Mouse (Mus musculus): ENCODE data around the gene 9630041A04Rik.

The 9630041A04Rik gene

GRCm38 (mm10) chr9:101861596-101862471 lies at the start of gene 9630041A04Rik:
9630041A04Rik (plus strand) TSS chr9:101861841.
- DNase-seq (ENCODE audit: low spot score in 2 of 2) = no peak

DNA sequence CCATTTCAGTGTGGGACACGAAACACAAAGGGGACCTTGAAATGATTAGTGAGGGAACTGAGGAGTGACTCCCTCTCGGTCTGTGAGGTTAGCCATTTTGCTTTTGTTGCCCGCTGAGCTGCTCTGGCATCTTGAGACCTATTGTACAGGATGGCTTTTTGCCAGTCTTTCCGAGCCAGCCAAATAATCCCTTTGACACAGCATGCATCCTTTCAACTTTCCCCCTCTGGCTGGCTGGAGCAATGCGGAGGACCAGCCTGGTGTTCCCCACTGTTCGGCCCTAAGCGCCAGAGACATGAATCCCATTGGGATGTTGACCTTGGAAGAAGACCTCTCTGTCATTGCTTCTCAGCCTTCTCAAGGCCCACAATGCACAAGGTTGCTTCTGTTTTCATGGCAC lies 37.7 kb upstream of the 9630041A04Rik start:
- no peak for DNase-seq (ENCODE audit: low spot score in 2 of 2)

DNA sequence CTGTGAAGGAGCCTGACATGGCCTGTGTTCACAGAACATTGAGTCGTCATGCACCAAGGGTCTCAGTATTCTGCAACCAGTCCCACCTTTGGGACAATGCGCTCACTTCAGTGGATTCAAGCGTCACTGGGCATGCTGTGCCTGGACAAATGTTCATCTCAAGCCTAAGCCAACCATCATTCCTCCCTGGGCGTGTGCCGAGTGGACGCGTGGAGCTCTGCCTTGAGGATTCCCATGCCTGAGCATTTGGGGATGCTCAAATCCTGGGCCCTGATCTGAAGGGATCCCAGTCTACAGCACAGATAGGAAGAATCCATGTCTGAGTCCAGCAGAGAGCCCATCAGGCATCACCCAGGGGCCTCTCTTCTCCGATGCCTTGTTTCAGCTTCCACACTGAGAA lies 36.0 kb upstream of the 9630041A04Rik start:
- DNase-seq (ENCODE audit: low spot score in 2 of 2) = no peak

DNA sequence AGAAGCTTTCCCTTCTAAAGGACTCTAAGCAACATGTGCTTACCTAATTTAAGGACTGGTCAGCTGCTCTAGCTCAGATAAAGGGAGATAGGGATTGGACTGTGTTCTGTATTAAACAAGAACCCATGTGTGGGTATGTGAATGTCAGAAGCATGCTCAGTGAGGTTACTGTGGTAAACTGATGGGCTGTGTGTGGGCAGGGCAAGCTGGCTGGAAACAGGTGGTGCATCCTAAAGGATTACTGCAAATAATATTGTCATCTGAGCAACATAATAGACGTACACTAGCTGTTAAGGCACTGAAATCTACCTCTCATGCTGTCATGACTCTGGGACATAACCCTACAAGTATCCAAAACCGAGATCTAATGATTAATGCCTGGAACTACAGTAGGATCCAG lies 28.0 kb upstream of the 9630041A04Rik start:
- DNase-seq (ENCODE audit: low spot score in 2 of 2) = no peak

DNA sequence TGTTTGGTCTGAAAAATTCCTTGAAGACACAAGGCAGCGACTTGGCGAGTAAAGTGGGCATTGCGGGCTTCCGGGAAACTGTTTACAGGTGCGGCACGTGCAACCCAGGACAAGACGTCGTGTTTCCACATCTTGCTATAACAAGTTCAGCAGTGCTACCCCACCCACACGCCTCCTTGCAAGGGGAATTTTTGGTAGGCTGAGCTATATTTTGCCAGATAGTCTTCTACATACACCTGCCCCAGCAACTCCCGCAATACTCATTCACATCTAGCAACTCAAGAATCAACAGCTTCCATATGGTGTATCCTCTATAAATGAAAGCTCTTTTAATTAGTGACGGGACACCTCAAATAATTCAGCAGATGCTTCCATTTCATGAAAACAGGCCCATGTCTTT lies 20.5 kb upstream of the 9630041A04Rik start:
- no peak for DNase-seq (ENCODE audit: low spot score in 2 of 2)

GRCm38 (mm10) chr9:101843893-101844292 lies 17.7 kb upstream of the 9630041A04Rik start:
- DNase-seq (ENCODE audit: low spot score in 2 of 2) = no peak

DNA sequence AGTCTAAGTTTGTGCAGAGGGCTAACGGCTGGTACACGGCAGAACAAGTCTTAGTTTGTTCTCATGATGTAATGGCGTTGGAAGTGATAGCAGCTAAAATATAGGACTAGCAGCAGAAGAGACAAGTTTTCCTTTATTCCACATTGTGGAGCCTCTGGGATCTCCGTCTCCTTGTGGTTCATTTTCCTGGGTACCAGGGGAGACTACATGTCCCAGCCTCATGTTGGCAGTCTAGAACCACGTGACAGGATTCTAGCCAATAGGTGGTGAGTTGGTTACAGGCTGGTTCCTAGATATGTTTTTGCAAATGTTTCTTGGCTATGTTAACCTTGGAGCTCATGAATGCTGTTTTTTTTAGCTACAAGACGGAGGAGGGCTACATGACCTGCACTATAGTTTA lies 15.9 kb upstream of the 9630041A04Rik start:
- DNase-seq (ENCODE audit: low spot score in 2 of 2) = no peak

DNA sequence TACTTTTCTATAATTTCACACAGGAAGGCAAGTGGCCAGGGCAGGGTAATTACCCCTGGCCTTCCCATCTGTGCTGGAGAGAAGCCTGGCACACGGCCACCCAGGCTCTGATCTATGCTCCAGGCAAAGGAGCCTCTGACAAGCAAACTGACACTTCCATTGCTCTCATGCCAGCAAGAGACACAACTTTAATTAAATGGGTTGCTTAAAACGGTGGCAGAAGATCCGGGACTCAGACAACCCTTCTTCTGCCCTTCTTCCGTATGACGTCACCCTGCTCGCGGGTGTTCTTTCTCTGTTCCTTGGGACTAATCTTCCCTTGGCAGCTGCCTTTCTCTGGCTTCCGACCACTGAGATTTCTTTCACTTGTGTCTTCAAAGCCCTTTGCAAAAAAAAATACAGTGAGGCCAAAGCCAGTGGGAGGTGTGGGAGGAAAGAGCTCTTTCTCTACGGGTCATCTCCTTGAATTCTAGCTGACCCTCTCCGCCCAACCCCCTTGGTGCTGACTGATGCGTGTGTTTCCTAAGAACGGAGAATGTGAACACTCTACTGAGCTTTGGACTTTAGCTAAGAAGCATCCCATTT lies 932 bp downstream of the 9630041A04Rik start:
- peak; percentile 48 to 87 for DNase-seq (ENCODE audit: low spot score in 2 of 2)

DNA sequence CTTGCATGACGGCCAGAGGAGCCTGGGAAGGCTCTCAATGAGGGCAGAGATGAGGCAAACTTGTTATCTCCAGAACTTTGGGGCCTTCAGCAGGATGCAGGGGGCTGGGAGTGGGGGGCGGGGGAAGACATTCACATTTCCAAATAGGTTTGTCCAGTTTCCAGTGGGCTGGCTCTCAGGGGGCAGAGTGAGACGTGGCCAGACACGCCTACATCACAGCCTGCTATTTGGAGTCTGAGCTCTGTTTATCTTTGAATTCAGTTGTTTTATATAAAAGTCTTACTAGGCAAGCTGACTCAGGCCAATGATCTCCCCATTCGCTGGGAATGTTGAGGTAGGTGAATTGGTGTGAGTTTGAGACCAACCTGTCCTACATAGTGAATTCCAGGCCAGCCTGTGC lies 1.5 kb downstream of the 9630041A04Rik start:
- peak in 1 of 2 experiments; percentile 28 for DNase-seq (ENCODE audit: low spot score in 2 of 2)

GRCm38 (mm10) chr9:101868593-101868992 lies 7.0 kb downstream of the 9630041A04Rik start:
- DNase-seq (ENCODE audit: low spot score in 2 of 2) = no peak

- DNase-seq (ENCODE audit: low spot score in 2 of 2) = no peak
Observed at GRCm38 (mm10) chr9:101870034-101870433, 8.4 kb downstream of the 9630041A04Rik start.

DNA sequence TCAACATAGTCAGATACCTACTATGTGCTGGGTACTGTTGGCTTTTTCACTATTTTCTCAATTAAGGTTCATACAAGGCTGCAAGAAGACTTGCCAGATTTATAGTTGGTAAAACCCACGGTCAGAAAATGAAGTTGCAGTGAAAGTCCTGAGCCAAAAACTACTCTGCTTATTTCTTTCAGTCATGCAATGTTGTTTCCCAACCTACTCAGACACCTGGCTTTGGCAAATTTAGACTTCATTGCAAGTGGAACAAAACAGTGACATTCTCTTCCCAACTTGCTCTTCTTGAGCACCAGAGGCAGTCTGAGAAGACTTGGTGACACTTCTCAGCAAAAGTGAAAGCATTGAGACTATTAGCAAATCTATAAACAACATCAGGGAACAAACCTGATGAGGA lies 13.7 kb downstream of the 9630041A04Rik start:
- DNase-seq (ENCODE audit: low spot score in 2 of 2) = no peak

GRCm38 (mm10) chr9:101877109-101877987 lies 15.7 kb downstream of the 9630041A04Rik start:
- DNase-seq (ENCODE audit: low spot score in 2 of 2) = no peak

DNA sequence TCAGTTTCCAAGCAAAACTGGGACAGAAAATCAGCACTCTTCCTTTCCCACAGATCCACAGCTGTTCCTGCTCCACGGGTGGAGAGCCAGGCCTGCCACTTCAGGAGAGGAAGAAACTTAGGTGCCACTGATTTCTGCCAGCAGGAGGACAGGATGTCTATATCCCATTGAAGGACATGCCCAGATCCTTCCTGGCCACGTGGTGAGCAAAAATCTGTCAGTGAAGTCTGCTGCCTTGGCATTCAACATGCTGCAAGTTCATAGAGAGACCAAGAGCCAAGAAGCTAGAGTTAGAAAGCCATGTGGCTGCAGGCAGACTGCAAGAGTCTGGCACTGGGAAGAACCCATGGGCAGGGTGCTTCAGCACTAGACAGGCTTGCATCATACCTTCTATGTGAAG lies 21.7 kb downstream of the 9630041A04Rik start:
- DNase-seq (ENCODE audit: low spot score in 2 of 2) = peak in 1 of 2 experiments; percentile 32

DNA sequence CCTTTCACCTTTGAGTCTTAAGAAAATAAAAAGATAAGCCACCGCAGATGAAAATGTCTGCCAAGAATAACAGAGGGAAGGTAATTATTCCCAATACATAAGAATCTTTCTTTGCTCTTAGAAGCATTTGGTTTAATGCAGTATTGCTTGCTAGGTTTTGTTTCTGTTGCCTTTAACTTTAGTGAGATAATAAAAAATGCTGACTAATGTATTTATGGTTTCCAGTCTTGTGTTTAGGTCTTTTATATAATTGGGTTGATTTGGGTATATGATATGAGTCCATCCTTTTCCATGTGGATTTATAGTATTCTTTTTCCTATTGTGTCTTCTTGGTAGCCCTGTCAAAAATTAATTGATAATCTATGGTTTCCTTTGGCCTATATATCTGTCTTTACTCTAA lies 36.2 kb downstream of the 9630041A04Rik start:
- no peak for DNase-seq (ENCODE audit: low spot score in 2 of 2)

- DNase-seq (ENCODE audit: low spot score in 2 of 2) = no peak
Observed at GRCm38 (mm10) chr9:101903406-101903805, 41.8 kb downstream of the 9630041A04Rik start.

GRCm38 (mm10) chr9:101907747-101908255 lies 46.2 kb downstream of the 9630041A04Rik start:
- DNase-seq (ENCODE audit: low spot score in 2 of 2) = no peak

- DNase-seq (ENCODE audit: low spot score in 2 of 2) = no peak
Observed at GRCm38 (mm10) chr9:101908849-101909248, 47.2 kb downstream of the 9630041A04Rik start.

DNA sequence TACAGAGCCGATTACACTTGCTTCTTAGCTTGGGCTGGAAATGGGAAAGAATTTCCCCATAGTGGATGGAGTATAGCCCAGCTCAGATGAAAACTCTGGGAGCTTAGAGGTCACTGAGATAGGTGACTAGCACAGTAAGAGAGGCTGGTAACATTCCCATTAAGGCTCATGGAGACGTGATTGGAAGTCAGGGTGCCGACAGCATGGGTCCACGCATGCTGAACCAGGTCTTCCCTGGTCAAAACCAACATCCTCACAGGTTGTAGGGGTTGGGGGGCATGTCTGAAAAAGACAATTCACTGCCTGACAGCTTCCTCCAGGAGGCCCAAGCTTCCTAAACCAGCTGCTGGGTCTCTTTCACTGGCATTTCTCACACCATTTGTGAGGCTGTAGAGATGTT lies 47.9 kb downstream of the 9630041A04Rik start:
- DNase-seq (ENCODE audit: low spot score in 2 of 2) = no peak

- peak in 1 of 2 experiments; percentile 51 for DNase-seq (ENCODE audit: low spot score in 2 of 2)
Observed at GRCm38 (mm10) chr9:101911176-101911866, 49.7 kb downstream of the 9630041A04Rik start.

GRCm38 (mm10) chr9:101915082-101915481 lies 53.4 kb downstream of the 9630041A04Rik start:
- DNase-seq (ENCODE audit: low spot score in 2 of 2) = no peak
